Mouse (Mus musculus) limb, embryonic 12.5 days (tissue): Measurements from ENCODE around the gene Josd1. TPM values are rescaled to one million over a fixed set of nuclear protein-coding genes. Genes with fewer than 3 reads are reported as not detected.

Source experiments
- ATAC-seq: fragments of 200-750 bp; cut with Nextera tagmentation; 2 replicates; pipeline ENCODE4 v1.8.0; 2017; ENCODE audit warnings: low read depth, moderate TSS enrichment; ENCODE audit not compliant: insufficient number of reproducible peaks, insufficient read depth, low FRiP score, low TSS enrichment
- H3K27ac ChIP-seq: fragments of 300-500 bp; sonication (generic); 2 replicates; pipeline ENCODE4 v1.5.1; 2016; ENCODE audit warnings: mild to moderate bottlenecking, moderate library complexity
- H3K27me3 ChIP-seq: fragments of 300-500 bp; sonication (generic); 2 replicates; pipeline ENCODE4 v1.6.1; 2016; ENCODE audit warnings: mild to moderate bottlenecking, moderate library complexity
- H3K36me3 ChIP-seq: fragments of 300-500 bp; sonication (generic); 2 replicates; pipeline ENCODE4 v1.6.1; 2016; ENCODE audit warnings: mild to moderate bottlenecking, moderate library complexity
- H3K4me1 ChIP-seq: fragments of 300-500 bp; sonication (generic); replicated peaks from 2 replicates; pipeline ENCODE4 v1.6.1; 2016
- H3K4me2 ChIP-seq: fragments of 300-500 bp; sonication (generic); 2 replicates; pipeline ENCODE4 v1.6.1; 2016; ENCODE audit warnings: mild to moderate bottlenecking, moderate library complexity
- H3K4me3 ChIP-seq: fragments of 300-500 bp; sonication (generic); replicated peaks from 2 replicates; pipeline ENCODE4 v1.5.1; 2016; ENCODE audit warnings: mild to moderate bottlenecking
- H3K9ac ChIP-seq: fragments of 300-500 bp; sonication (generic); replicated peaks from 2 replicates; pipeline ENCODE4 v1.6.1; 2016; ENCODE audit warnings: mild to moderate bottlenecking, moderate library complexity
- H3K9me3 ChIP-seq: fragments of 300-500 bp; sonication (generic); 2 replicates; pipeline ENCODE4 v1.6.1; 2016; ENCODE audit warnings: mild to moderate bottlenecking, moderate library complexity
- WGBS: fragments of 180-500 bp; shearing (Covaris S2); methylation state at CpG from one replicate; pipeline ENCODE4 v1.1.7; 2016; 5-methylcytosine and 5-hydroxymethylcytosine counted together
- polyA plus RNA-seq: library from polyadenylated mRNA; unstranded; fragments of >200 nt; fragmentation: Nextera tagmentation; extraction: Ambion mirVana; gene quantifications from 2 replicates; pipeline ENCODE4 v1.2.1, GENCODE M21; 2016

Gene Josd1
- polyA plus RNA-seq = 33.0 and 36.1 TPM in 2 replicates

DNA sequence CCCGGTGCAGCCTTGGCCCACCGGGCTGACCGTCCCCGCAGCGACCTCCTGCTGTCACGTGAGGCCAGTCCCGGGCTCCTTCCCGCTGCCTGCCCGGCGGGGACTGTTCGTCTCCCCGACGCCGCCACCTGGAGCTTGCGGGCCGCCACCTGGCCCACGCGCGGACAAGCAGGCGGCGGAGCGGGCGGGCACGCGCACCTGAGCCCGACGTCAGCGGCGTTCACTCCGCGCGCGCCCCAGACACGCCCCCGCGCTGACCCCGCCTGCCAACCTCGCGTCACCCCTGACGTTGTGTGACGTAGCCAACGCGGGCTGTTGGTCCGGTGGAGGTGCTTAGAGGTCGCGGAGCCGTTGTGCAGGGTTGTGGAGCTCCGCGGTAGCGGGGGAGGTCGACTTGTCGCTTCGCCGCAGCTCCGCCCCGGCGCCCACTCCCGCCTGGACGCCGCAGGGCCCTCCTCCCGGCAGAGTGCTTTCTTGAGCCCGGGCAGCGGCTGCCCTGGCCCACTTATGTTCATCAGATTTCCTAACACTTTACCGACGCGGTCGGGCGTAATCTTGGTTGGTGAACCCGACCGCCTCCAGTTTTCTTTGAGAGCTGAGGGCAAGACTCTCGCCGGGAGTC, at the start of gene Josd1:
Josd1 (minus strand) TSS at position 274 of the 622 bp plus-strand sequence.
- peaks cover 59% of the 10 kb centered on the region for H3K4me1 ChIP-seq
- peak within 1 kb of the TSS; percentile 97 for H3K27ac ChIP-seq
- H3K4me2 ChIP-seq = peak within 1 kb of the TSS; percentile 80
- H3K36me3 ChIP-seq = no peaks in the 10 kb centered on the region
- ATAC-seq = peak; percentile 60
- H3K9me3 ChIP-seq = no peaks in the 10 kb centered on the region
- peak within 1 kb of the TSS; percentile 93 for H3K9ac ChIP-seq
- H3K4me3 ChIP-seq = peak within 1 kb of the TSS; percentile 88
- WGBS = under 1% methylated on average over 72 of the region's 72 CpGs
- H3K27me3 ChIP-seq = no peaks in the 10 kb centered on the region

DNA sequence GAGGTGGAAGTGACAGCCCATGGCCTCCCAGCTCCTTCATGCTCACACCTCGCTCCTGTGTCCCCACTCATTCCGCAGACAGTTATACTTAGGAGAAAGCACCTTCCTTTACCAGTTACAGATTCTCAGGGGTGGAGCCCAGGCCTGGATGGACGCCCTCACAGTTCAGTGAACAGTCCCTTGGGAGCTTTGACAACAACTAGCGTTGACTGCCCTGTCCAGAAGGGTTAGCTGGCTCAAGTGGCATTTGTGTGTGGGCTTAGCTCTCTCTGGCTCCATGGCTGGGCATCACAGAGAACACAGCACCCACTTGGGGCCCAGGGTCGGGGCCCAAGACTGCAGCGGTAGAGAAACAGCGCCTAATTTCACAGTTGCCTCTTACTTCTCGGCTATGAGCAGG, 46.6 kb upstream of the Josd1 start:
- WGBS = 84% methylated on average over 8 of the region's 8 CpGs
- no peak overlapping the region for H3K4me2 ChIP-seq
- no peak overlapping the region for H3K4me3 ChIP-seq
- no peaks in the 10 kb centered on the region for H3K27me3 ChIP-seq
- peaks cover 92% of the 10 kb centered on the region for H3K36me3 ChIP-seq
- H3K9me3 ChIP-seq = no peaks in the 10 kb centered on the region
- H3K9ac ChIP-seq = no peak overlapping the region
- H3K27ac ChIP-seq = no peak overlapping the region
- no peak for ATAC-seq
- no peaks in the 10 kb centered on the region for H3K4me1 ChIP-seq

DNA sequence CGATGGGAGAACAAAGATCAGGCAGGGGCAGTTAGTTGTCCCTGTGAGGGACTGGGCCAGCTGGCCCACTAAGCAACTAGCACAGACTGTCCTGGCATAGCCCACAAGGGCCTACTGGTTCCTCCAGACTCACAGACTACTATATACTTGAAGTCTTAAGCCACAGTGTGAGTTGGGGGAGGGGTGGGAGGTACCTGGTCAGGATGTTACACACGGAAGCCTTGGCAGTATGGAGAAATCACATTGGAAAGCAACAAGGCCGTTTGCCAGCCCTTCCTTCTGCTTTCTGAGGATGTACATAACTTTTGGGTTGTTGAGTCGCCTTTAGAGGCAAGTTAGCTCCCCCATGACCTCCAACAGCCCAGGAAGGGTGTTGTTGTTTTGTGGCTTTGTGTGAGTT, 45.9 kb upstream of the Josd1 start:
- Histone ChIP-seq H3K9me3 (no peaks in the 10 kb centered on the region), H3K27ac (no peak overlapping the region), H3K4me3 (no peak overlapping the region), H3K36me3 (peaks cover 92% of the 10 kb centered on the region), H3K27me3 (no peaks in the 10 kb centered on the region), H3K4me1 (no peaks in the 10 kb centered on the region), H3K9ac (no peak overlapping the region), H3K4me2 (no peak overlapping the region)
- WGBS = 71% methylated on average over 4 of the region's 4 CpGs
- ATAC-seq = no peak

DNA sequence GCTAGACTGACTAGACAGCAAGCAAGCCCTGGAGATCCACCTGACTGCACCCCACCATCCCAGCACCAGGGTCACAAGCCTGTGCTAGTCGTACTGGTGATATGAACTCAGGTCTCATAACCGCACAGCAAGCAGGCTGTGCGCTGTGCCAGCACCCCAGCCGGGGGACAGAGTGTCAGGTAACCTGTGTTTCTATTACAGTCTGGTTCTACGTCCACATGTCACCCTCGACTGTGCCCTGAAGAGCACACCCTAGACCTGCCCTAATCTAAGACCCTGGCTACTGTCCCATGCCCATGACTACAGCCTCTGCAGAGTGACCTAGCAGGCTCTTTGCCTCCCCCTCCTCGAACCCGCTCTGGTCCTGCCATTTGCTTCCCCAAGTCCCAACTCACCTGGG, 45.5 kb upstream of the Josd1 start:
- no peaks in the 10 kb centered on the region for H3K9me3 ChIP-seq
- no peak overlapping the region for H3K4me3 ChIP-seq
- H3K36me3 ChIP-seq = peaks cover 92% of the 10 kb centered on the region
- no peak for ATAC-seq
- no peak overlapping the region for H3K4me2 ChIP-seq
- H3K9ac ChIP-seq = no peak overlapping the region
- no peaks in the 10 kb centered on the region for H3K4me1 ChIP-seq
- H3K27ac ChIP-seq = no peak overlapping the region
- 94% methylated on average over 8 of the region's 8 CpGs for WGBS
- H3K27me3 ChIP-seq = no peaks in the 10 kb centered on the region

DNA sequence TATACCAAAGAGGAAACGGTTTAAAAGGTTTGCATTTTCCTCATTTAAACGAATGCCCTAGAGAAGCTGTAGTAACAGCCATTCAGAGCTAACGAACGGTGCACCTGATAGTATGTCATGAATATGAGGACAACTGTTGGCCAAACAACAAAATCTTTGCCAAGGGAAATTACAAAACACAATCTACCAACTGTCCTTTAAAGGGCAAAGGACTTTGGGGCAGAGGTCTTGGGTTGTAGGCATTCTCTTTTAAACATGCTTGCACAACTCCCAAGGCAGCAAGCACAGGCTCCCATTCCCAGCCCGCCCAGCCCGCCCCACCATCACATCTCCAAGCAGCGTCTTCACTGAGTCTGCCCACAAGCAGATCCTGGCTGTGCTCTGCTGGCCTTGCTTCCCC, 43.8 kb upstream of the Josd1 start:
- Histone ChIP-seq H3K27ac (no peak overlapping the region), H3K27me3 (no peaks in the 10 kb centered on the region), H3K4me3 (no peak overlapping the region), H3K4me2 (no peak overlapping the region), H3K4me1 (no peaks in the 10 kb centered on the region), H3K9ac (no peak overlapping the region), H3K9me3 (no peaks in the 10 kb centered on the region), H3K36me3 (peaks cover 92% of the 10 kb centered on the region)
- WGBS = 80% methylated on average over 7 of the region's 7 CpGs
- no peak for ATAC-seq

DNA sequence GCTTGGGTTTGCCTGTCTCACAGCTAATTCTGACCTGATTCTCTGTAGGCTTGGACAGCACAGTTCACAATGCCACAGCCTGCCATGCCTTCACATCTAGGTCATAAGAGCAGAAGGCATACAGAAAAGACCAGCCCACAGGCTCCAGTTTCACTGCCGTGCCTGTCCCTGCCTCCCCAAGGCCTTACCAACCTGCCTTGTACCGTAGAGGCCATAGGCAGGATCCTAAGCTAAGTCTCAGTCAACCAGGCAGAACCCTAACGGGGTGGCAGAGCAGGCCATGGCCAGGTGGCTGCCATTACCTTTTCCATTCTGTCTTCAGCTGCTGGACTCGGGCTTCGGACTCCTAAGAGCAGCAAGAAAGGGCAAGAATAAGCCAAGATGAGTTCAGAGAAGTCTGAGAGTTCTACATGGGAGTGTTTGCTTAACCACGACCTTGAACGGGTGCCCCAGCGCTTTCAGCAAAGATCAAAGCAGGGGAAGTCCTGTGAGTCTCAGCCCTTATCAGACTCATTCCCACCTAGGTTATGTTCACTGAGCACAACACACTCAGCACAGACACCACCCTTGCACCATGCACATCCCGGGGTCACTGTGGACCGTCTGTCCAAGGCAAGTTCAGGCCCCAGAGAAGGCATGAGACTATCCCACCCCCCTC, 41.1 kb upstream of the Josd1 start:
- no peaks in the 10 kb centered on the region for H3K9me3 ChIP-seq
- no peak overlapping the region for H3K4me3 ChIP-seq
- H3K4me1 ChIP-seq = no peaks in the 10 kb centered on the region
- H3K27ac ChIP-seq = no peak overlapping the region
- no peaks in the 10 kb centered on the region for H3K27me3 ChIP-seq
- peaks cover 93% of the 10 kb centered on the region for H3K36me3 ChIP-seq
- H3K4me2 ChIP-seq = no peak overlapping the region
- no peak for ATAC-seq
- 88% methylated on average over 10 of the region's 10 CpGs for WGBS
- no peak overlapping the region for H3K9ac ChIP-seq

DNA sequence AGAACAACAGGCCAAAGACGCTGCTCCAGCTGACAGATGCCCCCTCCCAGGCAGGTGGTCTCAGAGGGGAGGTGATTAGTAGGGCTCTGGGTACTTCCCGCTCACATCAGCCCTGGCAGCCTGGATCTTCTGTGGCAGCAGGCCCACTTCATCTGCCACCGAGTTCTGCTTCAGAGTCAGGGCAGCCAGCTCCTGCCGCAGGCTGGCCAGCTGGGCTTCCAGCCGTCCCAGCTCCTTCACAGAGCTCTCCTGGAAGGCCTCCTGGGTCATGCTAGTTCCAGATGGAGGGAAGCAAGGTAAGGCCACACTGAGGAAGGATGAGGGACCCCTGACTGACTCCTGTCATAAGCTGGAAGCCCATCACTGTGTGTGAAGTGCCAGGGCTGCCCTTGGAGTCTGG, 40.6 kb upstream of the Josd1 start:
- Histone ChIP-seq H3K4me1 (no peaks in the 10 kb centered on the region), H3K9ac (no peak overlapping the region), H3K36me3 (peaks cover 88% of the 10 kb centered on the region), H3K27ac (no peak overlapping the region), H3K4me3 (no peak overlapping the region), H3K4me2 (no peak overlapping the region), H3K27me3 (no peaks in the 10 kb centered on the region), H3K9me3 (no peaks in the 10 kb centered on the region)
- 71% methylated on average over 5 of the region's 5 CpGs for WGBS
- no peak for ATAC-seq

DNA sequence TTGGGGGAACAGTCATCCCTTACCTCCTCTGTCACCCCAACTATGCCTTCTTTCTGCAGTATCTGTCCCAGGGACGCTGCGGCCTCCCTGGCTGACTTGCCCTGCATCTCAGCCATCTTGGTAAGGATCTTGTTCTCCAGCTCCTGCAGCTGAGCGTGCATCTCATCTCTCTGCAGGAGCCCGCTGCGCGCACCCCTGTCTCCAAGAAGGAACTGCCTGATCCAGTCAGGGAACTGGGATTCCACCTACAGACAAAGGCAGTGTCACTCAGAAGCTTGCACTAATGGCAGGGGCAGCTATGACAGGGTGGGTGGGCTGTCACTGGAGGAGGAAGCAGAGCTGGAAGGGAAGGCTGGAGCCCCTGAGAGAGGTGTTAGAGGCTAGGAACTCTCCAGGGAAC, 40.1 kb upstream of the Josd1 start:
- Histone ChIP-seq H3K36me3 (peaks cover 87% of the 10 kb centered on the region), H3K27me3 (no peaks in the 10 kb centered on the region), H3K9ac (no peak overlapping the region), H3K4me1 (no peaks in the 10 kb centered on the region), H3K9me3 (no peaks in the 10 kb centered on the region), H3K27ac (no peak overlapping the region), H3K4me2 (no peak overlapping the region), H3K4me3 (no peak overlapping the region)
- 93% methylated on average over 6 of the region's 6 CpGs for WGBS
- ATAC-seq = no peak

DNA sequence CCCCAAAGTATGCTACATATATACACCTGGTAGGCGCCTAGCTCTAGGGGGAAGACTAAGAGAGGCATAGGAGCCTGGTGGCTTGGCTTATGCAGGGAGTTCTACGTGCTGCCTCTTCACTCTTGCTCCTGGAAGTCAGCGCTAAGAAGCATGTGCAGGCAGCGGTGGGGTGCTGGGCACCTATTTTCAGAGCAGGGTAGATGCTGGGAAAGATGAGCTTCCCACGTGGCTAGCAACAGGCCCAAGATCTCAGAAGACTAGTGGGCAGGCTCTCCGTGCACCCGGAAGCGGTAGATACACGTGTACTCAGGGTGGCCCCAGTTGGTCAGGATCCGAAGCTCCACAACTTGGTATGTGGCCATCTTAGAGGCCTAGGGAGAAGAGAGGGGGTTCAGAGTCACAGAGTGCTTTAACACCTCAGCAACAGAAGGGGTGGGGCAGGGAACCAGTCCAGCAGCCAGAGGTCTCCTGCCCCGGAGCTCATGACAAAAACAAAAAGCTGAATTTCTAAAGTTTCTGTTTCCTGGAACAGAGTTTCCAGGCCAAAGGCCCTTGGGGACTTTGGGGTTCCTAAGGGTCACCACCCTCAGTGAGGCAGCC, 37.6 kb upstream of the Josd1 start:
- Histone ChIP-seq H3K9me3 (no peaks in the 10 kb centered on the region), H3K27me3 (no peaks in the 10 kb centered on the region), H3K27ac (no peak overlapping the region), H3K9ac (no peak overlapping the region), H3K4me1 (peaks cover 6% of the 10 kb centered on the region), H3K36me3 (peaks cover 80% of the 10 kb centered on the region), H3K4me2 (no peak overlapping the region), H3K4me3 (no peak overlapping the region)
- no peak for ATAC-seq
- WGBS = 88% methylated on average over 11 of the region's 11 CpGs

DNA sequence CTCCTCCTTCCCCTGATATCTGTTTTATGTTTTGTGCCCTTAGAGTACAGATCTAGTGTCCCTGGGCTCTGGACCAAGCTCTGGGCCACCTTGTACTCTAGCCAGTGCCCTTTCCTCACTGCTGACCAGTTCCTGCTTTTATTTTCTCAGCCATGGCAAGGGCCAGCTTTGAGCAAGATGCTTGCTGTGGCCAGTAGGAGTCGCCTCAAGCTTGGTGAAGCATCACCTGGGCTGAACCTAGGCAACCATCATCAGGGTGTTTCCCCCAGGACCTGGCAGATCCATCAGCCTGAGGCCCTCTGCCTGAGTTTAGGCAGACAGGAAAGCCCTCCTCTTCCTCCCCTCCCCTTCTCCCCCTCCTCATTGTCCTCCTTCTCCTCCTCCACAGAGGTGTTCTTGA, 35.7 kb upstream of the Josd1 start:
- peaks cover 6% of the 10 kb centered on the region for H3K4me1 ChIP-seq
- no peaks in the 10 kb centered on the region for H3K9me3 ChIP-seq
- no peak overlapping the region for H3K27ac ChIP-seq
- no peak overlapping the region for H3K4me3 ChIP-seq
- H3K27me3 ChIP-seq = no peaks in the 10 kb centered on the region
- no peak overlapping the region; the same call in 1 of the 2 replicates for H3K9ac ChIP-seq
- peaks cover 81% of the 10 kb centered on the region for H3K36me3 ChIP-seq
- no peak overlapping the region for H3K4me2 ChIP-seq
- 35% methylated on average over 1 of the region's 1 CpGs for WGBS
- ATAC-seq = no peak

DNA sequence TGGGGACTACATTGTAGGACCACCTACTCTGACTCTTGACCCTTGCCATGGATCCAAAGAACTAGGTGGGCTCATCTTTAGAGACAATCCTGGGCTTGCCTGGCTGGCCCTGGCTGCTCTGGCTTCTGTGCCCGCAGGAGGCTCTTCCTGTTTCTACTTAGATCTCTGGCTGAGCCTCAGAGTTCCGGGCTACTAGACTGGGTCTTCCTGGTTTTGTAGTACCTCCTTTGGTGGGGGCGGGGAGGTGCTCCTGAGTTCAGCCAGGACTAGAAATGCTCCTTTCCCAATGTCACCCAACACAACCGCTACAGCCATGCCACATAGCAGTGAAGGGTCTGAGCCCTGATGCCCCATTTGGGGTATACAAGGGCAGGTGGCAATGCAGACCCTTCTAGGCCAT, 33.1 kb upstream of the Josd1 start:
- Histone ChIP-seq H3K27ac (no peak overlapping the region), H3K9me3 (no peaks in the 10 kb centered on the region), H3K4me1 (peaks cover 6% of the 10 kb centered on the region), H3K27me3 (no peaks in the 10 kb centered on the region), H3K4me2 (no peak overlapping the region), H3K4me3 (no peak overlapping the region), H3K9ac (no peak overlapping the region), H3K36me3 (peaks cover 81% of the 10 kb centered on the region)
- WGBS = 91% methylated on average over 4 of the region's 4 CpGs
- ATAC-seq = no peak
